Mouse (Mus musculus) midbrain, embryonic 16.5 days (tissue): ENCODE measurements around the gene Pigyl. TPM values are rescaled to one million over a fixed set of nuclear protein-coding genes. Genes with fewer than 3 reads are reported as not detected.
"Not testable (repeated sequence)": the region's sequence is repeated elsewhere in the genome, so short reads cannot be mapped to it uniquely, and the experiment has no call there.

Experiments used
- ATAC-seq: fragments of 200-750 bp; cut with Nextera tagmentation; 2 replicates; pipeline ENCODE4 v1.8.0; 2017; ENCODE audit warnings: moderate TSS enrichment
- H3K27ac ChIP-seq: fragments of 300-500 bp; sonication (generic); 2 replicates; pipeline ENCODE4 v1.5.1; 2014; ENCODE audit warnings: mild to moderate bottlenecking, low read length, mixed read lengths
- H3K27me3 ChIP-seq: fragments of 300-500 bp; sonication (generic); 2 replicates; pipeline ENCODE4 v1.6.1; 2014; ENCODE audit warnings: low read depth, low read length, mixed read lengths; ENCODE audit not compliant: control insufficient read depth, insufficient read depth
- H3K36me3 ChIP-seq: fragments of 300-500 bp; sonication (generic); 2 replicates; pipeline ENCODE4 v1.6.1; 2014; ENCODE audit warnings: mild to moderate bottlenecking, low read length, moderate library complexity, mixed read lengths; ENCODE audit not compliant: control insufficient read depth, insufficient read depth
- H3K4me1 ChIP-seq: fragments of 300-500 bp; sonication (generic); 2 replicates; pipeline ENCODE4 v1.6.1; 2014; ENCODE audit warnings: mild to moderate bottlenecking, low read length, mixed read lengths; ENCODE audit not compliant: control insufficient read depth, insufficient read depth
- H3K4me2 ChIP-seq: fragments of 300-500 bp; sonication (generic); 2 replicates; pipeline ENCODE4 v1.6.1; 2014; ENCODE audit warnings: mild to moderate bottlenecking, low read length, mixed read lengths
- H3K4me3 ChIP-seq: fragments of 300-500 bp; sonication (generic); 2 replicates; pipeline ENCODE4 v1.5.1; 2014; ENCODE audit warnings: low read depth, mild to moderate bottlenecking, low read length, moderate library complexity, mixed read lengths
- H3K9ac ChIP-seq: fragments of 300-500 bp; sonication (generic); 2 replicates; pipeline ENCODE4 v1.6.1; 2014; ENCODE audit warnings: low read depth, low read length, mixed read lengths
- H3K9me3 ChIP-seq: fragments of 300-500 bp; sonication (generic); replicated peaks from 2 replicates; pipeline ENCODE4 v1.6.1; 2014; ENCODE audit warnings: mild to moderate bottlenecking, low read length, mixed read lengths; ENCODE audit not compliant: control insufficient read depth, poor library complexity, severe bottlenecking
- WGBS: fragments of 180-500 bp; shearing (Covaris S2); extraction: QIAGEN DNeasy Blood & Tissue Kit; methylation state at CpG from one replicate; pipeline ENCODE4 v1.1.7; 2014; 5-methylcytosine and 5-hydroxymethylcytosine counted together
- polyA plus RNA-seq: library from polyadenylated mRNA; unstranded; fragments of >200 nt; fragmentation: Nextera tagmentation; extraction: Ambion mirVana; gene quantifications from 2 replicates; pipeline ENCODE4 v1.2.1, GENCODE M21; 2015

Pigyl gene
- polyA plus RNA-seq, 1 experiment from 2014 or later, result 96.6 TPM

DNA sequence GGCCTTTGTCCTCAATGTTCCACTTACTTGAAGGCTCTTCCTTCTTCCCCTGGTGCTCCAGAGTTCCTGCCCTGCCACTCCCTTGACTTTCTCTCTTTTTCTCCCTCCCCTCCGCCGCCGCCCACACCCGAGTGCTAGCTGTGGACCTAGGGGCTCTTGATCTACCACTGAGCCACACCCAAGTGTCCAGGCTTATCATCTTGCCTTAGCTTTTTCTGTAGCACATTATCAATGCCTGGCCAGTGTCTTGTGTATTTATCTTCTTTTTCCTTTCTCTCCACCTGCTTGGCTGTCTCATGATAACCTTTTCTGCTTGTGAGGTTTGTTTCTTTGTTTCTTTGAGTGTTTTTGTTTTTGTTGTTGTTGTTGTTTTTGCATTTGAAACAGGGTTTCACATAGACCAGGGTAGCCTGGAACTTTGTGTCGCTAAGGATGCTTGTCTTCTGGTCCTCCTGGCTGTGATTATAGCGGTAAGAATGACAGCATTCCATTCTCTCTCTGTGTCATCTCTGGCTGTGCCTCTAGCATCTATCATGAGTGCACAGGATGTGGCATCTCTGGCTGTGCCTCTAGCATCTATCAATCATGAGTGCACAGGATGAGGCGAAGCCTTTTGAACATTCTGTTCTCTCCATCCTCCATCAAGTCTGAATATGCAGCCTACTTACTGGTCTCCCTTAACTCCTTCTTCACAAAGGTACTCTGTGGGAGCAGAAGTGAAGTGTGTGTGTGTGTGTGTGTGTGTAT is 20.8 kb upstream of the Pigyl start, which contains the start of gene Acp5:
Acp5 (minus strand) TSS at position 68 of the 747 bp plus-strand sequence.
- H3K4me1 ChIP-seq, result peaks cover 4% of the 10 kb centered on the region; the same call in 1 of the 2 replicates
- 74% methylated on average over 7 of the region's 7 CpGs for WGBS
- no peak for ATAC-seq
- no peaks in the 10 kb centered on the region for H3K9me3 ChIP-seq
- no peak within 1 kb of the TSS for H3K4me2 ChIP-seq
- no peaks in the 10 kb centered on the region for H3K36me3 ChIP-seq
- no peak within 1 kb of the TSS for H3K4me3 ChIP-seq
- peaks cover 13% of the 10 kb centered on the region for H3K27me3 ChIP-seq
- H3K27ac ChIP-seq, result no peak within 1 kb of the TSS
- H3K9ac ChIP-seq, result no peak within 1 kb of the TSS

- peaks cover 5% of the 10 kb centered on the region for H3K27me3 ChIP-seq
- no peak overlapping the region for H3K9ac ChIP-seq
- H3K9me3 ChIP-seq, result no peaks in the 10 kb centered on the region
- WGBS, result 14% methylated on average over 23 of the region's 23 CpGs
- no peak for ATAC-seq
- H3K4me2 ChIP-seq, result no peak overlapping the region
- H3K27ac ChIP-seq, result no peak overlapping the region
- no peak overlapping the region for H3K4me3 ChIP-seq
- no peaks in the 10 kb centered on the region for H3K36me3 ChIP-seq
- no peaks in the 10 kb centered on the region for H3K4me1 ChIP-seq
These were observed 19.7 kb upstream of the Pigyl start for GRCm38 (mm10) chr9:22136765-22137547.

DNA sequence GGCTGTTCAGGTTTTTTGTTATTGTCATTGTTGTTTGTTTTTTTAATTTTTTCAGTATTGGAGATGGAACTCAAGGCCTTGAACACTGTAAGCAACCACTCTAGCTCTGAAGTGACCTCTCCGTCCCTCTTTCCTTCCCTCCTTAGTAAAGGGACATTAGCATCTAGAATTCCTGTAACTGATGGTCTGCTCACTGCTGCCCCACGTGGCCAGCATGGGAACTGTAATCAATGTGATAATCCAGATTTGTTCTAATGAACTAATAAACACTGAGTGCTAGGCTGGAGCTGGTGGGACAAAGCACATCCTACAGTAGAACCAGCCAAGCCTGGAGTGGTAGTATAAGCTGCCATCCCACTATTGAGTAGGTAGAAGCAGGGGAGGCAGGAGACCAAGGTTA is 18.2 kb upstream of the Pigyl start:
- no peak overlapping the region for H3K4me3 ChIP-seq
- 27% methylated on average over 2 of the region's 2 CpGs for WGBS
- no peak overlapping the region for H3K9ac ChIP-seq
- ATAC-seq, result no peak
- H3K9me3 ChIP-seq, result no peaks in the 10 kb centered on the region
- no peak overlapping the region for H3K27ac ChIP-seq
- no peaks in the 10 kb centered on the region for H3K27me3 ChIP-seq
- H3K4me1 ChIP-seq, result no peaks in the 10 kb centered on the region
- no peaks in the 10 kb centered on the region for H3K36me3 ChIP-seq
- H3K4me2 ChIP-seq, result no peak overlapping the region

- Histone ChIP-seq H3K4me1 (no peaks in the 10 kb centered on the region), H3K9ac (no peak overlapping the region), H3K27ac (no peak overlapping the region), H3K27me3 (no peaks in the 10 kb centered on the region), H3K4me2 (no peak overlapping the region), H3K9me3 (no peaks in the 10 kb centered on the region), H3K4me3 (no peak overlapping the region), H3K36me3 (no peaks in the 10 kb centered on the region)
- ATAC-seq, result no peak
- WGBS, result 92% methylated on average over 5 of the region's 5 CpGs
These were observed 16.9 kb upstream of the Pigyl start for GRCm38 (mm10) chr9:22139746-22140145.

DNA sequence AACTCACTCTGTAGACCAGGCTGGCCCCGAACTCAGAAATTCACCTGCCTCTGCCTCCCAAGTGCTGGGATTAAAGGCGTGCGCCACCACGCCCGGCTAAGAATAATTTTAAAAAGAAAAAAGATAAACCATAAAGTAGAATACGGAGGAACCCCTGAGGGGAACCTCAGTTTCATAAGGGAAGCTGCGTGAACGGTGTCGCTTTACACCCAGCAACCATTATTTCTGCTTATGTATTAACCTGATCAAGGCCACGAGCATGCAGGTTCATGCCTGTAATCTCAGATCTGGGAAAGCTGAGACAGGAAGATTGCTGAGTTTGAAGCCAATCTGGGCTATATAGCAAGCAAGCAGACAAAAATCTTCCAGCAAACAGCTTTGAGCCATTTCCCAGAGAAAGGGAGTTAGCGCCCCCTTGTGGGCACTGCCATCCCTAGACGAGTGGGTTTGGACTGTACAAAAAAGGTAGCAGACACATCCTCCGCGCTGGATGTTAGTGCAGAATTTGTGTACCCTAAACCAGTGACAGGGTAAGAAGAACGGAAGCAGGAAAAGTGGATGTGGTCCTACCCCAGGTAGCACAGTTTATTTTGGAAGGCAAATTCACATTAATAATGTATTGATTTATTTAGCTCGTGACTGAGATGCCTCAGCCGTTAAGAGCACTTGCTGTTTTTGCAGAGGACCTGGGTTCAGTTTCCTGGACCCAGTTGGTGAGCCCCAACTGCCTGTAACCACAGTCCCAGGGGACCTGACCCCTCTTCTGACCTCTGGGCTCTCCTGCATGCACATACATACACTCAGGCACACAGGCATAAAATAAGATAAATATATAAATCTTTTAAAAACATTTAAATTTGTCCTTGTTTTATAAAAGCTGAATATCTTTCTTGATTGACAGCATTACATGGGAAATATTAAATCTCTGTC is 13.3 kb upstream of the Pigyl start:
- Histone ChIP-seq H3K4me2 (no peak overlapping the region), H3K27ac (no peak overlapping the region), H3K27me3 (no peaks in the 10 kb centered on the region), H3K9me3 (no peaks in the 10 kb centered on the region), H3K9ac (no peak overlapping the region), H3K4me3 (no peak overlapping the region), H3K4me1 (no peaks in the 10 kb centered on the region), H3K36me3 (no peaks in the 10 kb centered on the region)
- WGBS, result 54% methylated on average over 17 of the region's 17 CpGs
- peak; percentile 79; the same call in 1 of the 2 replicates for ATAC-seq

- Histone ChIP-seq H3K4me2 (no peak overlapping the region), H3K27me3 (no peaks in the 10 kb centered on the region), H3K4me3 (no peak overlapping the region), H3K9ac (no peak overlapping the region), H3K27ac (no peak overlapping the region), H3K36me3 (no peaks in the 10 kb centered on the region), H3K4me1 (no peaks in the 10 kb centered on the region), H3K9me3 (no peaks in the 10 kb centered on the region)
- no peak for ATAC-seq
- 82% methylated on average over 7 of the region's 8 CpGs for WGBS
These were observed 12.2 kb upstream of the Pigyl start for GRCm38 (mm10) chr9:22144304-22144965.

DNA sequence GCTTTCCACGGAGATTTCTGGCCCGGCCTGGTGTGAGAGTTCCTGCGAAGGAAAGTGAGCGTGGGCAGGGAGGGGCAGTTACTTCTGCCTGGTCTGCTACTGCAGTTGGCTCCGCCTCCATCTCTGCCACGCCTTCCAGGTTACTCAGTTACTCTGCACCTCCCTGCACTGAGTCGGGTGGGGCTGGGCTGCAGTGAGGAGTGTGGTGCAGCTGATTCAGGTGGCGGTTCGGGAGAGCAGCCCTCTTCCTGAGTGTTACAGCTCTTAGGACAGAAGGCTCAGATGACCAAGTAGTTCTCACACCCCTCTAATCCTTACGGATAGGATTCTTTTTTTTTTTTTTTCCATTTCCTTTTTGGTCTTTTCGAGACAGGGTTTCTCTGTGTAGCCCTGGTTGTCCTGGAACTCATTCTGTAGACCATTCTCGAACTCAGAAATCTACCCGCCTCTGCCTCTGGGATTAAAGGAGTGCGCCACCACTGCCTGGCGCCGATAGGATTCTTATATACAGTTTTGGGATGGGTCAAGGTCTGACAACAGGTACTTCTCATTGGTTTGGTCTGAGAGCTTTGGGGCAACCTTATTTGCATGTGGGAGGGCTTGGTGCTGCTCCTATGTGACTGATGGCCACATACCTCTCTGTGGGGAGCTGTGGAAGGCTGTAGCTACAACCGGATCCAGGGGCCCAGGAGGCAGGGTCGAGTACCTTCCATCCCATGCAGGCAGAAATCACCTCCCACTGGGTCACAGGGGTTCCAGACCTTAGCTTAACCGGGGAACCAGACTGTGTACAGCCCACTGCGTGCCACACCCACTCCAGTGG is 7.0 kb upstream of the Pigyl start:
- no peaks in the 10 kb centered on the region for H3K36me3 ChIP-seq
- no peak overlapping the region for H3K9ac ChIP-seq
- no peak for ATAC-seq
- H3K27me3 ChIP-seq, result no peaks in the 10 kb centered on the region
- H3K4me1 ChIP-seq, result no peaks in the 10 kb centered on the region
- H3K9me3 ChIP-seq, result no peaks in the 10 kb centered on the region
- H3K27ac ChIP-seq, result no peak overlapping the region
- no peak overlapping the region for H3K4me3 ChIP-seq
- H3K4me2 ChIP-seq, result no peak overlapping the region
- WGBS, result 84% methylated on average over 20 of the region's 20 CpGs

DNA sequence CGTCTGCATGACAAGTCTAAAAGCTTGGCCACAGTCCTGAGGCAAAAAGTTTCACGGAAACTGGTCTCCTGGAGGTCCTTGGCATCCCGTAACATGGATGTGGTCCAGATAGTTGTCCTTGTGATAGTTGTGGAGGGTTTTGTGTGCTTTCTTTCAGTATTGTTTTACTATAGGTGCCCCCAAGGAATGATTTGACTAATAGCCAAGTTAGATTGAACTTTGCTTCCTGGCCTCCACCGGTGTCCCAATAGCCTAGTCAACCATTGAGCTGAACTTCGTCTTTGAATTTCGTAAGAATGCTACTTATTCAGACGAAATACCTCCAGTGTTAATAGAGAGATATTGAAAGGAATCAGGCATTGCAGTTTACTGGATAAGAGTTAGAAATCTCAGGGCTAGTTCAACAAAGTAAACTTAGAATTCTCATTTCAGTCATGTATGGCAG is 6.4 kb upstream of the Pigyl start:
- WGBS, result 85% methylated on average over 7 of the region's 7 CpGs

More for the DNA sequence above, 6.4 kb upstream of the Pigyl start:
- H3K27ac ChIP-seq, H3K9ac ChIP-seq, H3K36me3 ChIP-seq, H3K27me3 ChIP-seq, ATAC-seq, H3K4me3 ChIP-seq, H3K4me1 ChIP-seq, H3K4me2 ChIP-seq, H3K9me3 ChIP-seq: not testable (repeated sequence)
